Mouse (Mus musculus) spleen, adult 2 months (tissue): ENCODE data around the gene Tbc1d12.

Experiments used
- CTCF ChIP-seq: fragments of 200-500 bp; IDR thresholded peaks from 2 replicates; pipeline ENCODE4 v1.5.1; 2011; ENCODE audit warnings: mild to moderate bottlenecking, inconsistent platforms; ENCODE audit not compliant: insufficient read depth, insufficient read length, insufficient replicate concordance; ENCODE audit errors: extremely low read depth
- POLR2A ChIP-seq: fragments of 200-500 bp; IDR thresholded peaks from 2 replicates; pipeline ENCODE4 v1.6.1; 2011; ENCODE audit warnings: low read depth, low read length, inconsistent platforms

- TF ChIP-seq CTCF (no peak), POLR2A (no peak)
Observed at GRCm38 (mm10) chr19:38818191-38818590, 18.2 kb upstream of the Tbc1d12 start.
